Mouse (Mus musculus): ENCODE results near the gene Inha. TPM values are rescaled to one million over a fixed set of nuclear protein-coding genes. Genes with fewer than 3 reads are reported as not detected.

Inha gene
- polyA plus RNA-seq, 2 experiments = 10.5 to 64.2 TPM

DNA sequence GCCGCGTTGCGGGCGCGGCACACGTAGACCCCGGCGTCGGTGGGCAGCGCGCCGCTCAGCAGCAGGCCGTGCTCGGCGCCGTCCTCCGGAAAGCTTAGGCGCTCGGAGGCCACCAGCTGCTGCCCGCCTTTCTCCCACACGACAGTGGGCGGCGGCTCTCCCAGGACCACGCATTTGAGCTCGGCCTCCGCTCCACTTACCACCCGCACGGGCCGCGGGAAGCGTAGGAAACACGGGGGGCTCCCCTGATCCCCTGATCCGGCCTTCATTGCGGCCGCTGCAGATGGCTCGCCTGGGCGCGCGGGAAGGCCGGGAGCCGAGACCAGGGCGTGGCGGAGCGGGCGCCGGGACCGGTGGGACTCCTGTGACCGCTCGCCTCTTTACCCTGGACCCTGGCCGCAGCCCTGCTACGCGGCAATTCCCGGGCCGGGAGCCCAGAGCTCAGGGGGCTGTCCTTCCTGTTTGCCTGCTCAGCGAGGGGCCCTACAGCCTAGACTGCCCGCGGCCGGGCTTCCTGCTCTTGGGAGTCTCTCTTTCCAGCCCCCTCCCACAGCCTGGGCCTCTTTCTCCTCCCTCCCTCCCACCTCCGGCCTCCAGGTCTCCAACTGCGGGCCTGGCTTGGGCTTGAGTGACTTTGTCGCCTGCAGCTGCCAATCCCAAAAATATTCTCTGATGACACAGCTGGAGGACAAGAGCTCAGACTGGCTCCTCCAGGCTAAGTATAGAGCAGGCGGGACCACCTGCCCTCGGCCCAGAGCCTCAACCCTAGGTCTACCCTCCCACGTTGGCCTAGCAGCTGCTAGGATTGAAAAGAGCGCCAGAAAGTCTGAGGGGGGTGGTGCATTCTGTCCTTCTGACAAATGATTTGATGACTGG lies 683 bp upstream of the Inha start, which contains the start of gene Obsl1:
Obsl1 (minus strand) TSS at position 497 of the 876 bp plus-strand sequence.
- peak within 1 kb of the TSS; percentile 93 for H3K9ac ChIP-seq (ENCODE audit: low read depth, low read length, severe bottlenecking)
- peaks cover 34% of the 10 kb centered on the region for H3K36me3 ChIP-seq (ENCODE audit: control insufficient read depth, insufficient read depth, low read length)
- peak within 1 kb of the TSS; percentile 92 for H3K4me2 ChIP-seq (replicated peaks; ENCODE audit: low read depth, low read length, severe bottlenecking)
- peak; percentile 90; the same call in 1 of the 2 replicates for TF ChIP-seq POLR2A (IDR thresholded peaks at IDR 0.05; ENCODE audit: borderline replicate concordance, extremely low read depth, insufficient read depth, insufficient read length)
- DNase-seq (ENCODE audit: low spot score) = peak; percentile 94
- ATAC-seq (ENCODE audit: low FRiP score, low read depth) = peak; percentile 92
- peak within 1 kb of the TSS; percentile 97 for H3K27ac ChIP-seq (replicated peaks; ENCODE audit: low read depth, low read length)
- H3K27me3 ChIP-seq (ENCODE audit: control insufficient read depth, insufficient read depth, low read length) = no peaks in the 10 kb centered on the region
- WGBS = under 1% methylated on average over 40 of the region's 65 CpGs
- peak within 1 kb of the TSS; percentile 85 for H3K4me3 ChIP-seq (replicated peaks; ENCODE audit: low read length)
- H3K9me3 ChIP-seq (ENCODE audit: control insufficient read depth, low read length) = no peaks in the 10 kb centered on the region
- H3K4me1 ChIP-seq (ENCODE audit: control insufficient read depth, insufficient read depth, low read length) = peaks cover 20% of the 10 kb centered on the region

DNA sequence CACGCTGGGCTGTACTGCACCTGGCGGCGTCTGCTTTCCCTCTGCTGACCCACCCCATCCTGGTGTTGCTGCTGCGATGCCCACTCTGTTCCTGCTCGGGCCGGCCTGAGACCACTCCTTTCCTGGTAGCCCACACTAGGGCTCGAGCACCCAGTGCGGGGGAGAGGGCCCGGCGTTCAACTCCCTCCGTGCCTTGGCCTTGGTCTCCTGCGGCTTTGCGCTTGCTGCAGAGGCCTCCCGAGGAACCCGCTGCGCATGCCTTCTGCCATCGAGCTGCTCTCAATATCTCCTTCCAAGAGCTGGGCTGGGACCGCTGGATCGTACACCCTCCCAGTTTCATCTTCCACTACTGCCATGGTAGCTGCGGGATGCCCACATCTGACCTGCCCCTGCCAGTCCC lies 2.7 kb downstream of the Inha start:
- Histone ChIP-seq H3K4me2 (replicated peaks; ENCODE audit: low read depth, low read length, severe bottlenecking) (no peak overlapping the region), H3K4me3 (replicated peaks; ENCODE audit: low read length) (no peak overlapping the region), H3K27ac (replicated peaks; ENCODE audit: low read depth, low read length) (no peak overlapping the region), H3K9me3 (ENCODE audit: control insufficient read depth, low read length) (no peaks in the 10 kb centered on the region), H3K27me3 (ENCODE audit: control insufficient read depth, insufficient read depth, low read length) (no peaks in the 10 kb centered on the region), H3K9ac (ENCODE audit: low read depth, low read length, severe bottlenecking) (no peak overlapping the region), H3K4me1 (ENCODE audit: control insufficient read depth, insufficient read depth, low read length) (peaks cover 18% of the 10 kb centered on the region), H3K36me3 (ENCODE audit: control insufficient read depth, insufficient read depth, low read length) (0 out of 2 replicates have a peak, but pooled peaks cover 2% of the 10 kb centered on the region)
- no peak for ATAC-seq (ENCODE audit: low FRiP score, low read depth)
- TF ChIP-seq POLR2A (IDR thresholded peaks at IDR 0.05; ENCODE audit: borderline replicate concordance, extremely low read depth, insufficient read depth, insufficient read length) = no peak
- no peak for DNase-seq (ENCODE audit: low spot score)
- WGBS = 57% methylated on average over 15 of the region's 20 CpGs

DNA sequence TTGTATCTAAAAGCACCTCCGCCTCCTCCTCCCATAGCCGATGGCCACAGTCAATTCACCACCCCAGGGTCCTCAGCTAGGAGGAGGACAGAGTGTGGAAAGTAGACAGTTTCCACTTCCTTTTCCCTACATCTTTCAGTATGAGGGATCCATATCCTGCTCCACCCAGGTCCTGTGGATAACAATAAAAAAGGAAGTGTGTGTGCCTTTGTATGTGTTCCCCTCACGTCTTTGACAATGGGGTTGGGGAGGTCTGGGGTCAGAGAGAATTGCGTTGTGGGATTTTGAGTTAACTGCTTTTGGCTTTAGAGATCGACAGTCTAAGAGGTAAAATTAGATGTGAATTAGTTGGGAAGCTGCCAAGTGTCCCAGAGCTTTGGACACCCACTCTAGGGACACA lies 3.3 kb downstream of the Inha start:
- H3K4me2 ChIP-seq (replicated peaks; ENCODE audit: low read depth, low read length, severe bottlenecking) = no peak overlapping the region
- 67% methylated on average over 5 of the region's 5 CpGs for WGBS
- DNase-seq (ENCODE audit: low spot score) = no peak

DNA sequence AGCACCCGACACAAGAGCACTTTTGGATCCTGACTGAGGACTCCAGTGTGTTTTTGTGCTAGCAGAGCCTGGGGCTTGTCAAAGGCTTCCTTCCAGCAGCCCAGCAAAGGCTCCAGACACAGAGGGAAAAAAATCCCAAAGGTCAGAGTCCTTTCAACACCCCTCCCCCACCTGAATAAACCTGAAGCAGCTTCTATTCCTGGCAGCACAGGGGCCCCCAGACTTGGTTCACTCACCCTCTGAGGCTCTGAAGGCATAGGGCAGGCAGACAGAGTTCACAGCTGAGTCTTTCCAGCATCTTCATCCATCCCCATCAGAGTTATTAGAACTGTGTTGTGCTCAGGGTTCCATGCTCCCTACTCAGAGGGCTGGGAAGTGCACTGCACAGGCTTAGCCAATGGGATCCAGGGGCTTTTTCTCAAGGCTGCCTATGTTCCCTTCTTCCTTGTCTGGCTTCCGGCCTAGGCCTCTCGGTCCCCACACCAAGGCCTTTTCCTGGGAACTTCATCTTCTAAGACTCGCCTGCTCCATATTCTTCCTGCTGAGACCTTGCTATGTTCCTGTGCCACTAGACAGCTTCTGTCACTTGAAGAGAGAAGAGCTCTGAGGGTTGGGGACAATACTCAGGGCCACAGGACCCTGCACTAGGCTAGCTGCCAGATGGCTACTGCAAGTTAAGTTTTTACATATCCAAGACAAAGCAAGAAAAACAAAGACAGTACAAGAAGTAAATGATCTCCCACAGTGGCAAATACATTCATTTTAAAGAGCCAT lies 4.7 kb downstream of the Inha start:
- whole genome bisulfite sequencing = 60% methylated on average over 4 of the region's 4 CpGs
- no peak for ATAC-seq (ENCODE audit: low FRiP score, low read depth)
- Histone ChIP-seq H3K9me3 (ENCODE audit: control insufficient read depth, low read length) (no peaks in the 10 kb centered on the region), H3K4me1 (ENCODE audit: control insufficient read depth, insufficient read depth, low read length) (peaks cover 12% of the 10 kb centered on the region), H3K9ac (ENCODE audit: low read depth, low read length, severe bottlenecking) (no peak overlapping the region), H3K27me3 (ENCODE audit: control insufficient read depth, insufficient read depth, low read length) (no peaks in the 10 kb centered on the region), H3K27ac (replicated peaks; ENCODE audit: low read depth, low read length) (no peak overlapping the region), H3K36me3 (ENCODE audit: control insufficient read depth, insufficient read depth, low read length) (no peaks in the 10 kb centered on the region), H3K4me3 (replicated peaks; ENCODE audit: low read length) (no peak overlapping the region), H3K4me2 (replicated peaks; ENCODE audit: low read depth, low read length, severe bottlenecking) (no peak overlapping the region)
- TF ChIP-seq POLR2A (IDR thresholded peaks at IDR 0.05; ENCODE audit: borderline replicate concordance, extremely low read depth, insufficient read depth, insufficient read length) = no peak
- no peak for DNase-seq (ENCODE audit: low spot score)

More for the DNA sequence above, 3.3 kb downstream of the Inha start:
- Histone ChIP-seq H3K36me3 (ENCODE audit: control insufficient read depth, insufficient read depth, low read length) (no peaks in the 10 kb centered on the region), H3K9ac (ENCODE audit: low read depth, low read length, severe bottlenecking) (no peak overlapping the region), H3K4me3 (replicated peaks; ENCODE audit: low read length) (no peak overlapping the region), H3K27me3 (ENCODE audit: control insufficient read depth, insufficient read depth, low read length) (no peaks in the 10 kb centered on the region), H3K27ac (replicated peaks; ENCODE audit: low read depth, low read length) (no peak overlapping the region), H3K9me3 (ENCODE audit: control insufficient read depth, low read length) (no peaks in the 10 kb centered on the region), H3K4me1 (ENCODE audit: control insufficient read depth, insufficient read depth, low read length) (peaks cover 13% of the 10 kb centered on the region)
- no peak for ATAC-seq (ENCODE audit: low FRiP score, low read depth)
- TF ChIP-seq POLR2A (IDR thresholded peaks at IDR 0.05; ENCODE audit: borderline replicate concordance, extremely low read depth, insufficient read depth, insufficient read length) = no peak

DNA sequence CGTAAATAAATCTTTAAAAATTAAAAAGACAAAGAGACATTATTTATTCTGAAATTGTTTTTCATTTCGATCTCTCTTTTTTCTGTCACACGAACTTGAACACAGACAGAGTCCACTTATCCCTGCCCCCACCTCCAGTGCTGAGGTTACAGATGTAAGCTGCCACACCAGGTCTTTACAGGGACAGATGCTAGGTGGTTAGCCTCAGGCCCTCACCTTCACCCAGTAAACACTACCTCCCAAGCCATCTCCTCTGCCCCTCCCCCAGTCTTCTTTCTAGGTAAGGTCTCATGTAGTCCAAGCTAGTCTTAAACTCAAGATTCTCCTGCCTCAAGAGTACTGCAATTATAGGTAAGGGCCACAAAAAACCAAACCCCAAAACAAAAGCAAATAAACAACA lies 5.7 kb downstream of the Inha start:
- H3K4me2 ChIP-seq (replicated peaks; ENCODE audit: low read depth, low read length, severe bottlenecking) = no peak overlapping the region
- WGBS = 86% methylated on average over 3 of the region's 3 CpGs
- DNase-seq (ENCODE audit: low spot score) (no peak), ATAC-seq (ENCODE audit: low FRiP score, low read depth) (no peak)
- no peaks in the 10 kb centered on the region for H3K9me3 ChIP-seq (ENCODE audit: control insufficient read depth, low read length)
- TF ChIP-seq POLR2A (IDR thresholded peaks at IDR 0.05; ENCODE audit: borderline replicate concordance, extremely low read depth, insufficient read depth, insufficient read length) = no peak
- peaks cover 5% of the 10 kb centered on the region; the same call in 1 of the 2 replicates for H3K4me1 ChIP-seq (ENCODE audit: control insufficient read depth, insufficient read depth, low read length)
- no peaks in the 10 kb centered on the region for H3K36me3 ChIP-seq (ENCODE audit: control insufficient read depth, insufficient read depth, low read length)
- H3K4me3 ChIP-seq (replicated peaks; ENCODE audit: low read length) = no peak overlapping the region
- H3K9ac ChIP-seq (ENCODE audit: low read depth, low read length, severe bottlenecking) = no peak overlapping the region
- H3K27ac ChIP-seq (replicated peaks; ENCODE audit: low read depth, low read length) = no peak overlapping the region
- no peaks in the 10 kb centered on the region for H3K27me3 ChIP-seq (ENCODE audit: control insufficient read depth, insufficient read depth, low read length)
